Mouse (Mus musculus) forebrain, embryonic 11.5 days (tissue): ENCODE results near the gene Rffl. TPM values are rescaled to one million over a fixed set of nuclear protein-coding genes. Genes with fewer than 3 reads are reported as not detected.

Experiments used
- ATAC-seq: fragments of 200-750 bp; cut with Nextera tagmentation; replicated peaks from 2 replicates; pipeline ENCODE4 v1.8.0; 2017; ENCODE audit warnings: moderate TSS enrichment; ENCODE audit not compliant: low FRiP score
- DNase-seq: peaks from one replicate; pipeline ENCODE4 v3.0.0-alpha.2; 2017; ENCODE audit warnings: low spot score
- H3K27ac ChIP-seq: fragments of 300-500 bp; sonication (generic); 2 replicates; pipeline ENCODE4 v1.5.1; 2014; ENCODE audit warnings: low read depth, low read length
- H3K27me3 ChIP-seq: fragments of 300-500 bp; sonication (generic); 2 replicates; pipeline ENCODE4 v1.6.1; 2014; ENCODE audit warnings: mild to moderate bottlenecking, low read length, mixed read lengths; ENCODE audit not compliant: control insufficient read depth, insufficient read depth
- H3K36me3 ChIP-seq: fragments of 300-500 bp; sonication (generic); 2 replicates; pipeline ENCODE4 v1.6.1; 2014; ENCODE audit warnings: mild to moderate bottlenecking, low read length, moderate library complexity, mixed read lengths; ENCODE audit not compliant: control insufficient read depth, insufficient read depth
- H3K4me1 ChIP-seq: fragments of 300-500 bp; sonication (generic); replicated peaks from 2 replicates; pipeline ENCODE4 v1.6.1; 2014; ENCODE audit warnings: low read length, mixed read lengths; ENCODE audit not compliant: control insufficient read depth, insufficient read depth
- H3K4me2 ChIP-seq: fragments of 300-500 bp; sonication (generic); 2 replicates; pipeline ENCODE4 v1.6.1; 2014; ENCODE audit warnings: low read depth, mild to moderate bottlenecking, low read length, moderate library complexity, mixed read lengths; ENCODE audit not compliant: severe bottlenecking
- H3K4me3 ChIP-seq: fragments of 300-500 bp; sonication (generic); 2 replicates; pipeline ENCODE4 v1.5.1; 2014; ENCODE audit warnings: low read depth, low read length
- H3K9ac ChIP-seq: fragments of 300-500 bp; sonication (generic); 2 replicates; pipeline ENCODE4 v1.6.1; 2014; ENCODE audit warnings: low read length
- H3K9me3 ChIP-seq: fragments of 300-500 bp; sonication (generic); 2 replicates; pipeline ENCODE4 v1.6.1; 2016; ENCODE audit warnings: low read length, mixed read lengths; ENCODE audit not compliant: control insufficient read depth
- WGBS: fragments of 180-500 bp; shearing (Covaris S2); extraction: QIAGEN DNeasy Blood & Tissue Kit; methylation state at CpG from one replicate; pipeline ENCODE4 v1.1.7; 2014; 5-methylcytosine and 5-hydroxymethylcytosine counted together
- polyA plus RNA-seq: library from polyadenylated mRNA; unstranded; fragments of >200 nt; fragmentation: Nextera tagmentation; extraction: Ambion mirVana; gene quantifications from 2 replicates; pipeline ENCODE4 v1.2.1, GENCODE M21; 2014

Rffl gene
- polyA plus RNA-seq, 1 experiment from 2014 or later = 17.0 TPM

DNA sequence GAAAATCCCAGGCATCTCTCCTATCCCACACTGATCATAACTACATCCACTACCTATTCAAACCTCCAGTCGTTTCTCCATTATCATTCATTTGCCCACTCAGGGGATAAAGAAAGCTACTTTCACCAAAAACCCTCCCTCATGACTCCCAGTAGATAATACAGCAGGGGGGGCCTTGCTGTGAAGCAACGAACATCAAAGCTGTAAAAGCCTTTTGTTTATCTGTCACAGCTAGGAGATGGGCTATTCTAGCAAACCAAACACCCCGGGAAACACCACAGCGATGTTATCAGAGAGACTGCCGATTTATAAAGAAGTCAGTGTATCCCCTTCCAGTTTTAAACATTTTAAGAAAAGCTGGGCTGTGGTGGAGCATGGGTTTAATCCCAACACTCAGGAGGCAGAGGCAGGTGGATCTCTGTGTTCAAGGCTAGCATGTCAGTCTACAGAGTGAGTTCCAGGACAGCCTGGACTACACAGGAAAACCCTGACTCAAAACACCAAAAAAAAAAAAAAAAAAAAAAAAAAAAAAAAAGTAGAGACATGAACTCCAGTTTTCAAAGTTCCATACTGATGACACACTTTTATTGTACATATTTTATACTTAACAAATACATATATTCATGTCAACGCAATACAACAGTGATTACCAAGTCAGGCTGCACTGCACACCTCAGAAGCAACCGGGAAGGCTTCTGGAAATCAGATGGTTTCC is 4.0 kb downstream of the Rffl start:
- Histone ChIP-seq H3K27ac (no peak overlapping the region), H3K36me3 (no peaks in the 10 kb centered on the region), H3K4me3 (no peak overlapping the region), H3K27me3 (no peaks in the 10 kb centered on the region), H3K4me2 (no peak overlapping the region), H3K9ac (no peak overlapping the region), H3K9me3 (no peaks in the 10 kb centered on the region), H3K4me1 (peaks cover 8% of the 10 kb centered on the region; the same call in 1 of the 2 replicates)
- DNase-seq (no peak), ATAC-seq (no peak)
- 35% methylated on average over 7 of the region's 7 CpGs for WGBS

DNA sequence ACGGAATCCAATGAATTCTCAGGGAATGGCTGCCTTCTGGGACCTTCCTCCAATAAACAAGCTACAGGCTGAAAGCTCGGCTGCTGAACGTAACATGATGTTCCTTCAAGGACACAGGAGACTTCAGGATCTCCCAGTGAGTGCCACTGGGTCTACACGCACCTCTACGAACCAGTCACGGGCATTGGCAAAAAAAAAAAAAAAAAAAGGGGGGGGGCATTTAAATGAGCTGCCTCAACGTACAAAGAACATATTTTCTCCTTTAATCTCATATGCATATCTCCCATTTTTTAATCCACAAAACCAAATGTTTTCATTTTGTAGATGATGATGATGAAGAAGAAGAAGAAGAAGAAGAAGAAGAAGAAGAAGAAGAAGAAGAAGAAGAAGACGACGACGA is 5.1 kb downstream of the Rffl start:
- H3K36me3 ChIP-seq = no peaks in the 10 kb centered on the region
- H3K27me3 ChIP-seq = no peaks in the 10 kb centered on the region
- no peak overlapping the region for H3K4me2 ChIP-seq
- no peak for DNase-seq
- H3K9ac ChIP-seq = no peak overlapping the region
- H3K4me1 ChIP-seq = peaks cover 10% of the 10 kb centered on the region; the same call in 1 of the 2 replicates
- no peak overlapping the region for H3K27ac ChIP-seq
- H3K4me3 ChIP-seq = no peak overlapping the region
- WGBS = 87% methylated on average over 10 of the region's 10 CpGs
- H3K9me3 ChIP-seq = no peaks in the 10 kb centered on the region
- ATAC-seq = no peak

DNA sequence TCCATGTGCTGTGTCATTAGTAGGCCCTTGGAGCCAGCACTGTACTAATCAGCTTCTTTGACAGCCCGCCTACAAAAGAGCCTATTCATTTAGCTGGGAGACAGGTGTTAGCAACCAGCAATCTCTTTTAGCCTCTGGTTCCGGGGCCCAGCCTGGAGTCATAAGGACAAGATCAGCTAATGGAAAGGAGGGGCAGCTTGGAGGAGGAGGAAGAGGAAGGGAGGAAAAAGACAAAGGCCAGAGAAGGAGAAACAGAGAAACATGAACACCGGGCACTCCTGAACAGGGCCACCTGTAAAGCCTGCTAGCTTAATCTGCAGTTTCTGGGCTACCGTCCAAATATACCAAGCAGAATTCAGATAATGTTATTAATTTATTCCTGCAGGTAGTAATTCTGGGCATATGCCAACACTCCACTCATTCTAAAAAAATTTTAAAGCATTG is 7.5 kb downstream of the Rffl start:
- 31% methylated on average over 4 of the region's 4 CpGs for WGBS
- no peak for DNase-seq

DNA sequence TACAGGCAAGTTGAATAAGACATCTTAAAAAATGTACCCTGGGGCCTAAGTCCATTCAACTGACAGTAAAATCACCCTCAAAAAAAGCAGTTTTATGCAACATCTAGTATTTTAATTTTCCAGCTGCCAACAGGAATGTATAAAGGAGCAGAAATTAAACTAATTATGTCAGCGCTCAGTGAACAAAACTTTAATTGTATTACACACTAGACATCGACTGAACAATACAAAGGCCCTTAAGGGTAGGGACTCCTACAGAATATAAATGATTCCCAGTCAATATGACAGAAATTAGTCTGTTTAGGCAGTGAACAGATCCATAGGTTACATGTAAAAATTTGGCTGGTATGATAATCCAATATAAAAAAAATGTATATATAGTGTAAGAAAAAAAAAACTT is 8.0 kb downstream of the Rffl start:
- Histone ChIP-seq H3K4me2 (no peak overlapping the region), H3K4me3 (no peak overlapping the region), H3K36me3 (no peaks in the 10 kb centered on the region), H3K9me3 (no peaks in the 10 kb centered on the region), H3K9ac (no peak overlapping the region), H3K27me3 (no peaks in the 10 kb centered on the region), H3K27ac (peak overlapping the region; percentile 71; the same call in 1 of the 2 replicates), H3K4me1 (peaks cover 10% of the 10 kb centered on the region; the same call in 1 of the 2 replicates)
- DNase-seq (no peak), ATAC-seq (peak; percentile 63; the same call in 1 of the 2 replicates)
- WGBS = 31% methylated on average over 2 of the region's 2 CpGs

More for the DNA sequence above, 7.5 kb downstream of the Rffl start:
- peak; percentile 82 for ATAC-seq
- Histone ChIP-seq H3K36me3 (no peaks in the 10 kb centered on the region), H3K4me1 (peaks cover 10% of the 10 kb centered on the region; the same call in 1 of the 2 replicates), H3K27ac (peak overlapping the region; percentile 60), H3K9ac (no peak overlapping the region), H3K4me2 (no peak overlapping the region), H3K4me3 (no peak overlapping the region), H3K9me3 (no peaks in the 10 kb centered on the region), H3K27me3 (no peaks in the 10 kb centered on the region)

DNA sequence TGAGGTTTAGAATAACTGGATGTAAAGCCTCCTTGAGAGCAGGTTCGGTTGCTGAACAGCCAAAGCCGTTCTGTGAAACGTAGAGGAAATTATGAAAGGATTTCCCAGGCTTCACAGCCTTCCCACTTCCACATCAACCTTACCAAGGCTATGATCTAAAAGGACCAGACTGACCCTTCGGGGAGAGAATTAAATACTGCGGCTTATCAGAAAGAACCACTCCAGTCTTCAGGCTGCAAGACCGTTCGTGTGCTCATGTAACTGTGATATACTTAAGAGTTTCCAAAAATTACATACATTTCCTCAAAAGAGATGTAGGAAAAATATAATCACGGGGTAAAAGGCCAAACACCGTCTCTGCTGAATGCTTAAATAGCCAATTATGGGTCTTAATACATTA is 8.4 kb downstream of the Rffl start:
- H3K4me3 ChIP-seq = no peak overlapping the region
- ATAC-seq (no peak; the same call in 1 of the 2 replicates), DNase-seq (no peak)
- H3K36me3 ChIP-seq = no peaks in the 10 kb centered on the region
- WGBS = 57% methylated on average over 9 of the region's 9 CpGs
- H3K27ac ChIP-seq = peak overlapping the region; percentile 71
- no peak overlapping the region for H3K4me2 ChIP-seq
- H3K9ac ChIP-seq = no peak overlapping the region
- H3K9me3 ChIP-seq = no peaks in the 10 kb centered on the region
- H3K4me1 ChIP-seq = peaks cover 9% of the 10 kb centered on the region; the same call in 1 of the 2 replicates
- no peaks in the 10 kb centered on the region for H3K27me3 ChIP-seq

DNA sequence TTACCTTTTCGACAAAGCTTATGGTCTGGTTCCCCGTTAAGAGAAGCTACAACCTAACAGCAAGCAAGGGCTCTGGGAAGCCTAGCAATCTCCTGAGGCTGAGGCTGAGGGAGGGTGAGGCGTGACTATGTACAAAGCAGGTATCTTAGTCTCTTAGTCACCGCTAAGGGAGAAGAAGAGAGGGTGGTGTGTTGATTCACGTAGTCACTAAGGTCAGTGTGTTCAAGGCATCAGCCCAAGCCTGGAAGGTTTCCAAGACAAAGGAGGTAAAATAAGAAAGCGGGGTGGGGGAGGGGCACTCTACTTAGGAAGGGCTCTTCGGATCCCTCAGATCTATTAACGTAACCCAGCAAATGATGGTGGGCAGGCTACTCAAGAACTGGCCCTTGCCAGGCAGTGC is 9.5 kb downstream of the Rffl start:
- Histone ChIP-seq H3K9me3 (no peaks in the 10 kb centered on the region), H3K4me3 (no peak overlapping the region), H3K36me3 (no peaks in the 10 kb centered on the region), H3K4me2 (no peak overlapping the region), H3K9ac (no peak overlapping the region), H3K27ac (no peak overlapping the region), H3K27me3 (no peaks in the 10 kb centered on the region), H3K4me1 (peaks cover 9% of the 10 kb centered on the region; the same call in 1 of the 2 replicates)
- DNase-seq (no peak), ATAC-seq (no peak)
- WGBS = 67% methylated on average over 8 of the region's 8 CpGs

DNA sequence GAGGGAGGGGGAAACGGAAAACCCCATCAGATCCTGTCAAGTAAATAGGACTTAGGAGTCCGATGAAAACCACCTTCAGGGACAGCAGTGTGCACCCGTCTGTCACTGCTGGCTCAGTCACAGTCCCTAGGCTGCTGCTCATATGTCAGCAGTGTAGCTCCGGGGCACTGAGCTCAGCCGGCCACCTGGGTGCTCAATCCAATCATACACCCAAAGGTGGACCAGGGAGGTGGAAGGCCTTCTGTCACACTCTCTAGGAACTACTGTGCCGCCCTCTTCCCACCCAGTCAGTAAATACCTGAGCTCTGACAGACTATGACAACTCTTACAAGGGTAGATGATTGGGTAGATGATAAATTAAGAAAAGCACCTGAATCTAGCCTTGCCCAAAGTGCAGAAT is 10.3 kb downstream of the Rffl start:
- Histone ChIP-seq H3K9ac (no peak overlapping the region), H3K36me3 (no peaks in the 10 kb centered on the region), H3K4me1 (peaks cover 9% of the 10 kb centered on the region; the same call in 1 of the 2 replicates), H3K27me3 (no peaks in the 10 kb centered on the region), H3K9me3 (no peaks in the 10 kb centered on the region), H3K27ac (no peak overlapping the region), H3K4me3 (no peak overlapping the region), H3K4me2 (no peak overlapping the region)
- no peak for DNase-seq
- ATAC-seq = no peak
- WGBS = 90% methylated on average over 6 of the region's 6 CpGs

DNA sequence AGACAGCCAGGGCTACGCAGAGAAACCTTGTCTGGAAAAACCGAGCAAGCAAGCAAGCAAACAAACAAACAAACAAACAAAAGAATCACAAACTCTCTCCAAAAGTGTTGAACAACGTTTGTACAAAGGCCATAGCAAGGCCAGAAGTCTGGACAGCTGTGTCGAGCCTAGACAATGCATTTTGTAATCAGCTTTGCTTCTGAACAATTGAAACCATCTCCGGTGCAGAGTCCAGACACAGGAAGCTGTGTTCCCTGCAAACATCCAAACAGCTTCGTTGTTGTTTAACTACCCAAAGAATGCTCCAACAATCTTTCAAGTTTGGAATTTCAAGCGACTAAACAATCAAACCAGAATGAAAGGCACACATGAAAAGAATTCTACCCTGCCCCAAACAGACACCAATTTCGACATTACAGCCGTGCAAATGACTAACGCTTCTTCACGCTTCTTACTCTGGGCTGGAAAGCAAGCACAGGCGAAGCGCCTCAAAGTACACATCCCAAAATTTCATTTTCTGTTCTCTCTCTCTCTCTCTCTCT is 13.6 kb downstream of the Rffl start:
- no peak overlapping the region for H3K27ac ChIP-seq
- H3K36me3 ChIP-seq = no peaks in the 10 kb centered on the region
- no peak overlapping the region for H3K9ac ChIP-seq
- WGBS = 87% methylated on average over 13 of the region's 13 CpGs
- H3K4me1 ChIP-seq = peaks cover 6% of the 10 kb centered on the region; the same call in 1 of the 2 replicates
- no peaks in the 10 kb centered on the region for H3K27me3 ChIP-seq
- no peak for ATAC-seq
- H3K4me3 ChIP-seq = no peak overlapping the region
- no peak for DNase-seq
- no peaks in the 10 kb centered on the region for H3K9me3 ChIP-seq
- H3K4me2 ChIP-seq = no peak overlapping the region
